Mouse (Mus musculus): ENCODE data around the gene Lingo2. TPM values are rescaled to one million over a fixed set of nuclear protein-coding genes. Genes with fewer than 3 reads are reported as not detected.

The Lingo2 gene
- polyA plus RNA-seq, 1 experiment from 2014 or later: 0.40 TPM

DNA sequence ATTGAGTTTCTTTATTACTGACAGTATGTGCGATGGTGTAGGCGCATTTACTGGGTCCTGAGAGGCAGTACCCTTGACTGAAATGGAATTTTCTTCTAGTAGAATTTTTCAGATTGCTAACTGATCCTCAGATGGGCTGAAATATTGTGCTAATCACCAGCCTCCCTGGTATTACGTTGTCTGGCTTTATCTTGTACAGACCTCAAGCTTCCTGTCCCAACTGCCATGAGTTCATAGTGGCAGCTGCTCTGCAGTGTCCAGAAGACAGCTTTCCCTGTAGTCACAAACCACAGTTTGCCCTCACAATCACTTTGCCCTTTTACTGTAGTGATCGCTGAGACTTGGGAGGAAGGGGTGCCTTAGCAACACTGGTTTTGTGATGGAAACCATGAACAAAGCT, 176.5 kb downstream of the Lingo2 start:
- Histone ChIP-seq H3K27me3 (replicated peaks) (no peaks in the 10 kb centered on the region), H3K4me1 (no peaks in the 10 kb centered on the region), H3K27ac (replicated peaks) (no peak overlapping the region), H3K4me2 (no peak overlapping the region), H3K36me3 (no peaks in the 10 kb centered on the region), H3K9ac (no peak overlapping the region), H3K4me3 (no peak overlapping the region), H3K9me3 (no peaks in the 10 kb centered on the region)
- WGBS: 68% methylated on average over 4 of the region's 4 CpGs
- no peak for ATAC-seq (ENCODE audit: extremely low read depth, insufficient number of reproducible peaks, low FRiP score, low TSS enrichment)

DNA sequence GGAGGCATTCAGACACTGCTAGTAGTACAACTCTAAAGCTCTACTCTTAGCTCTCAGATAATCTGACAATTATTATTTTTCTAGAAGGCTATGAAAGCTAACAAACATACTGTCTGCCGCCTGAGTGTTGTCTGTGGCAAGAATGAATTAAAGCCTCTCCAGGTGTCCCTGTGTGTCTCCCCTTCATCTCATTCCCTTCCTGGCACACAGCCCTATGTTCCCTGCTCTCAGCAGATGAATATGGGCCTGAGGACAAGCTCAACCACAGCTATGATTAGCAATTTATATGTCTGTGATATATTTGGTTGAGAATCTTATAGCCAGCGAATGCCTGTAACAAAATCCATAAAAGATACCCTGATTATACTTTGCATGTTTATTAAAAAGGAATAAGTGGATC, 220.9 kb downstream of the Lingo2 start:
- no peak overlapping the region for H3K27ac ChIP-seq (replicated peaks)
- WGBS: 76% methylated on average over 2 of the region's 2 CpGs
- H3K4me1 ChIP-seq: no peaks in the 10 kb centered on the region
- ATAC-seq (ENCODE audit: extremely low read depth, insufficient number of reproducible peaks, low FRiP score, low TSS enrichment): no peak
- H3K4me3 ChIP-seq: no peak overlapping the region
- H3K9me3 ChIP-seq: no peaks in the 10 kb centered on the region
- H3K36me3 ChIP-seq: no peaks in the 10 kb centered on the region
- no peaks in the 10 kb centered on the region for H3K27me3 ChIP-seq (replicated peaks)
- H3K9ac ChIP-seq: no peak overlapping the region
- H3K4me2 ChIP-seq: no peak overlapping the region

DNA sequence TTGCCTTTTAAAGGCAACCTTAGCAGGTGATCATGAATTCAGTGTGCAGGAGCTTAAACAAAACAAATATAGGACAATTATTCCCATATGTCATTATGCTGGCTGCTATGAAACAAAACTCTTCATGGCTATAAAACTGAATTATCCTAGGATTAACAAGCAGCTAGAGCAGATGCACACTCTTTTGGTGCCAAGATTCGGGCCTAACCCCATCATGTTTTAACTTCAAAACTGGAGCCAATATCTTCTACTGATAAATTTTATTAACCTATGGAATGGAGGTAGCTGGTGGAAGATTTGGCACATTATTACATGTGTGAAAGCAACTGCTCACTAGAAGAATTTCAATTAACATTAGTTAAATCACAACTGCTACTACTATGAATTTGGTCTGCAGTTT, 235.1 kb downstream of the Lingo2 start:
- H3K9me3 ChIP-seq: no peaks in the 10 kb centered on the region
- H3K4me1 ChIP-seq: no peaks in the 10 kb centered on the region
- WGBS: 67% methylated on average over 1 of the region's 1 CpGs
- no peaks in the 10 kb centered on the region for H3K27me3 ChIP-seq (replicated peaks)
- no peak overlapping the region for H3K9ac ChIP-seq
- no peak overlapping the region for H3K4me2 ChIP-seq
- ATAC-seq (ENCODE audit: extremely low read depth, insufficient number of reproducible peaks, low FRiP score, low TSS enrichment): no peak
- no peak overlapping the region for H3K27ac ChIP-seq (replicated peaks)
- no peaks in the 10 kb centered on the region for H3K36me3 ChIP-seq
- no peak overlapping the region for H3K4me3 ChIP-seq

DNA sequence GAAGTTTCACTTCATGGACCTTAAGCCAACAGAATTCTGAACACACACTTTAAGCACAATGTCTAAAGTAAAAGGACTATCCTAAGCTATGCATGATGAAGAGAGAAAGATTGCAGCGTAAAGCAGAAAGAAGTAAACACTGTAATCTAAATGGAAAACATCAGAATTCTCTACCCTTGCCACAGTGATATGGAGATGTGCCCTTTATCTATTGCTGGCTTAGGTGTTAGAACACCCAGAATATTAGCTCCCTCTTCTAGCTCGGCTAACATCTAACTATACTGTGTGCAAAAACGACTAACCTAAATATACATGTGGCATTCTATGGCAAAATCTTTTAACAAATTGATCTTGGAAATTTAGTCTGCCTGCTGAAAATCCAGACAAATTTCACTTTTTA, 252.7 kb downstream of the Lingo2 start:
- Histone ChIP-seq H3K27me3 (replicated peaks) (no peaks in the 10 kb centered on the region), H3K27ac (replicated peaks) (no peak overlapping the region), H3K4me3 (no peak overlapping the region), H3K9me3 (no peaks in the 10 kb centered on the region), H3K4me1 (no peaks in the 10 kb centered on the region), H3K9ac (no peak overlapping the region), H3K36me3 (no peaks in the 10 kb centered on the region), H3K4me2 (no peak overlapping the region)
- WGBS: 74% methylated on average over 3 of the region's 3 CpGs
- ATAC-seq (ENCODE audit: extremely low read depth, insufficient number of reproducible peaks, low FRiP score, low TSS enrichment): no peak

DNA sequence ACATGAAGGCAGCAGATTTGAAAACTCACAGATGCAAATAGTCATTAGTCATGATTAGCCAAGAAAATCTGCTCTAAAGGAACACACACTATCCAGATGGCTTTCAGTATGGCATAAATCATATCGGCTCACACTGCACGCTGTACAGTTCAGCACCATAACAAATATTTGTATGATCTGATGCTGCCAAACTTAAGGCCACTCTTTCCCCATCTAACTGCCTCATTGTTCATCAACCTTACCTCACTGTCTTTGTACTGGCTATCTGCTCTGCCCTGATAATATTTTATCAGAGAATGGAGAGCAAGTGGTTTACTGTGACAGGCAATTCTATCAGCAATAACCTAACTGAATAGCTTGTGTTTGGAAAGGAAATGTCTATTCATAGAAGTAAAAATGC, 254.7 kb downstream of the Lingo2 start:
- H3K36me3 ChIP-seq: no peaks in the 10 kb centered on the region
- no peak overlapping the region for H3K4me2 ChIP-seq
- no peak overlapping the region for H3K9ac ChIP-seq
- no peak overlapping the region for H3K4me3 ChIP-seq
- no peak for ATAC-seq (ENCODE audit: extremely low read depth, insufficient number of reproducible peaks, low FRiP score, low TSS enrichment)
- WGBS: 77% methylated on average over 2 of the region's 2 CpGs
- no peaks in the 10 kb centered on the region for H3K4me1 ChIP-seq
- no peaks in the 10 kb centered on the region for H3K27me3 ChIP-seq (replicated peaks)
- H3K9me3 ChIP-seq: no peaks in the 10 kb centered on the region
- H3K27ac ChIP-seq (replicated peaks): no peak overlapping the region

DNA sequence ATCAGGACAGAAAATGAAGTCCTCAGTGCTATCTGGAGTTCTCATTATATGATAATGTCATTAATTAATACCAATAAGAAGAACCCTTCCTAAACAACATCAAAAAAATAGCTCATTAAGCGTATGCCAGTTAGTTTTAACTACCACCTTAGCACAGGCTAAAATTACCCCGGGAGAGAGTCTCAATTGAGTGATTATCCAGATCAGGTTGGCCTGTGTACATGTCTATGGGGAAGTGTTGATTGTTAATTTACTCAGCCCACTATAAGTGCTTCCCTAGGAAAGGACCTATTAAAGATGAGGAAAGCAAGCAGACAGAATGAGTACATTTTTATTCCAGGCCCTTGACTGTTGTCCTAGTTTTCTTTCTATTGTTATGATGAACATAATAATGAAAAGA, 291.6 kb downstream of the Lingo2 start:
- no peak for ATAC-seq (ENCODE audit: extremely low read depth, insufficient number of reproducible peaks, low FRiP score, low TSS enrichment)
- H3K36me3 ChIP-seq: no peaks in the 10 kb centered on the region

DNA sequence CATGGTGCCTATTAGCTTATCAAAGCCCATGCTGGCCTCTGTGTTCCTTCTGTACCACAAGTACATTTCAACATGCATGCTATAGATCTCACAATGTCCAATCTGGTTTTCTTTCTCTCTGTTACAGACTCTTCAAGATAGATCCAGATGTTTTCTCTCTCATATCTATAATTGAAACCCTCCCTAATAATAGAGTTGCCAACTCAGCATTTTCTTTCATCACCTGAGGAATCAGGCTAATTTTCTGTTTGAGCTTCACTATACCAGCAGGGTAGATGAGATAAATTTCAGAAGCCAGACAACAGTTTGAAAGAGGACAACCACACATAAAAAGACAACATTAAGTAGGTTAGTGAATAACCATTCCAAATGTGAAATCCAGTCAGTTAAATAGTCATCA, 303.8 kb downstream of the Lingo2 start:
- H3K36me3 ChIP-seq: no peaks in the 10 kb centered on the region
- no peaks in the 10 kb centered on the region for H3K9me3 ChIP-seq
- ATAC-seq (ENCODE audit: extremely low read depth, insufficient number of reproducible peaks, low FRiP score, low TSS enrichment): no peak

More for the DNA sequence above, 291.6 kb downstream of the Lingo2 start:
- H3K27me3 ChIP-seq (replicated peaks): no peaks in the 10 kb centered on the region
- H3K9me3 ChIP-seq: no peaks in the 10 kb centered on the region
- H3K4me2 ChIP-seq: no peak overlapping the region
- no peak overlapping the region for H3K27ac ChIP-seq (replicated peaks)
- WGBS: 74% methylated on average over 2 of the region's 2 CpGs
- no peak overlapping the region for H3K9ac ChIP-seq
- no peaks in the 10 kb centered on the region for H3K4me1 ChIP-seq
- H3K4me3 ChIP-seq: no peak overlapping the region

DNA sequence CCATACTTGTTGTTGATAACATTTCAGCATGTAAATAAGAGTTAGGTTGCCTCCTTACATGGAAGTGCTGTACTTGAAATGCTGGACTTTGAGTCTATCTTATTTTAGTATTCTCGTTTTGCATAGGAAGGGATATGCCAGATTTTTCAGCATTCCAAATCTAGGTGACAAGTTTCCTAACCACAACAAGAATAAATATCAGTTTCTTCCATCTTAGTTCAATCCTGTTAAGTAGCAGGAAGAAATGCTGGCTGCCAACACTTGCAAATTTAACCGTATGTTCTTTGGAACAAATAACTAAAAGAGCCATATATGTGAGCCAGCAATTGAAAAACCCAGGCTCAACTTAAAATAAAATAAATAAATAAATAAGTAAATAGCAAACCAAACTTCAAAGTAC, 315.9 kb downstream of the Lingo2 start:
- Histone ChIP-seq H3K4me1 (no peaks in the 10 kb centered on the region), H3K4me2 (no peak overlapping the region), H3K27ac (replicated peaks) (no peak overlapping the region), H3K9me3 (no peaks in the 10 kb centered on the region), H3K27me3 (replicated peaks) (no peaks in the 10 kb centered on the region), H3K36me3 (no peaks in the 10 kb centered on the region), H3K9ac (no peak overlapping the region), H3K4me3 (no peak overlapping the region)
- 63% methylated on average over 2 of the region's 2 CpGs for WGBS
- no peak for ATAC-seq (ENCODE audit: extremely low read depth, insufficient number of reproducible peaks, low FRiP score, low TSS enrichment)

More for the DNA sequence above, 303.8 kb downstream of the Lingo2 start:
- H3K9ac ChIP-seq: no peak overlapping the region
- H3K4me2 ChIP-seq: no peak overlapping the region
- H3K4me3 ChIP-seq: no peak overlapping the region
- no peaks in the 10 kb centered on the region for H3K4me1 ChIP-seq
- no peaks in the 10 kb centered on the region for H3K27me3 ChIP-seq (replicated peaks)
- H3K27ac ChIP-seq (replicated peaks): no peak overlapping the region

DNA sequence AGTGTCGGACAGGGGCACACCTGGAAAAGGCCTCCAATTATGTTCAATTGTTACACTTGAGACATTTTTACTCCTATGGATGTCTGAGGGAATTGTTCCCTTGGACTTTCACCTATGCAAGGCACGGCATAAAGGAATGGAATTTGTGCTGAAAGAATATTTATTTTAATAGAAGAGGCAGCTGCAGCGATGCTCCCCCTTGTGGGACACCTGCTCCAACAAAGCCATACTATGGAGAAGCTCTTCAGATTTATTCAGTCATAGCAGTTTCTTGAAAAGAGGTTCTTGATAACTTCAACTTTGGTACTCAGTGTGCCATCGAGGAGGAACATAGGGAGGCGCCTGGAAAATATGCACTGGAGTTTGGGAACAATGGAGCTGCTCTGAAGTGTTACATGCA, 374.7 kb downstream of the Lingo2 start:
- Histone ChIP-seq H3K9me3 (no peaks in the 10 kb centered on the region), H3K4me3 (no peak overlapping the region), H3K27me3 (replicated peaks) (no peaks in the 10 kb centered on the region), H3K27ac (replicated peaks) (no peak overlapping the region), H3K9ac (no peak overlapping the region), H3K4me2 (no peak overlapping the region), H3K4me1 (no peaks in the 10 kb centered on the region), H3K36me3 (no peaks in the 10 kb centered on the region)
- ATAC-seq (ENCODE audit: extremely low read depth, insufficient number of reproducible peaks, low FRiP score, low TSS enrichment): no peak
- WGBS: 65% methylated on average over 5 of the region's 5 CpGs

DNA sequence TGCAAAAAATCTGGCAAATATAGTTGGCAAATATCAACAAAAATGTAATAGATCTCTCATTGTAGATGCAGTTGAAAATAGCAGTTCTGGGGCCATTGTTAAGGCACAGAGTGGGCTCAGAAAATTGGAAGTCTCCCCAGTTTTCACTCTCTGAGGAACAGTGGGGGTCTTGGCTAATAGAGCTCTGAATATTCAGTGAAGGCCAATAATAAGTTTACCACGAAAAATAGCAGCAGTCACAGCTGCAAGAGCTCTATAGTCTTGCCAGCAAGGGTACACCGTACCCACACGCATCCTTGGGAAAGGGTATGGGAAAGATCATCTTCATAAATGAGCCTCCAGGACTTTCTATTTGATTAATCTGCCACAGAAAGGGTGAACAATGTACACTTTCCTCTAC, 375.3 kb downstream of the Lingo2 start:
- no peak overlapping the region for H3K9ac ChIP-seq
- ATAC-seq (ENCODE audit: extremely low read depth, insufficient number of reproducible peaks, low FRiP score, low TSS enrichment): no peak
- H3K4me2 ChIP-seq: no peak overlapping the region
- WGBS: 79% methylated on average over 3 of the region's 3 CpGs
- H3K9me3 ChIP-seq: no peaks in the 10 kb centered on the region
- no peaks in the 10 kb centered on the region for H3K36me3 ChIP-seq
- no peak overlapping the region for H3K27ac ChIP-seq (replicated peaks)
- H3K4me1 ChIP-seq: no peaks in the 10 kb centered on the region
- H3K4me3 ChIP-seq: no peak overlapping the region
- no peaks in the 10 kb centered on the region for H3K27me3 ChIP-seq (replicated peaks)

DNA sequence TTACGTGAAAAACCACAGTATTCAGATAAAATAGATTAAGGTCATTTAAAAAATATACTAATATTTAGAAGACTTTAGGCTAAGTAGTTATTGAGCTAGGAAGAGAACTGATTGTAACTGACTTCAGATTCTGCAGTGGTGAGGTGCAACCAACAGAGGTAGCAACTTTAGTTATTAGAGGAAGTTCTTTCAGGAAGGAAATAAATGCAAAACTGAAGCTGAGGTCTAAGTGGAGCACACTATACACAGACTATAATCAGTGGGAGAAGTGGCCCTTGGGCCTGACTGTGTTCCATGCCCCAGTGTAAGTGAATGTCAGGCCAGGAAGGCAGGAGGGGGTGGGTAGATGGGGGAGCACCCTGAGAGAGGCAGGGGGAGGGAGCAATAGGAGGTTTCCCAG, 385.0 kb downstream of the Lingo2 start:
- ATAC-seq (ENCODE audit: extremely low read depth, insufficient number of reproducible peaks, low FRiP score, low TSS enrichment): no peak
- Histone ChIP-seq H3K36me3 (no peaks in the 10 kb centered on the region), H3K9ac (no peak overlapping the region), H3K4me1 (no peaks in the 10 kb centered on the region), H3K27me3 (replicated peaks) (no peaks in the 10 kb centered on the region), H3K4me3 (no peak overlapping the region), H3K9me3 (no peaks in the 10 kb centered on the region), H3K27ac (replicated peaks) (no peak overlapping the region), H3K4me2 (no peak overlapping the region)
- WGBS: 60% methylated on average over 1 of the region's 1 CpGs

DNA sequence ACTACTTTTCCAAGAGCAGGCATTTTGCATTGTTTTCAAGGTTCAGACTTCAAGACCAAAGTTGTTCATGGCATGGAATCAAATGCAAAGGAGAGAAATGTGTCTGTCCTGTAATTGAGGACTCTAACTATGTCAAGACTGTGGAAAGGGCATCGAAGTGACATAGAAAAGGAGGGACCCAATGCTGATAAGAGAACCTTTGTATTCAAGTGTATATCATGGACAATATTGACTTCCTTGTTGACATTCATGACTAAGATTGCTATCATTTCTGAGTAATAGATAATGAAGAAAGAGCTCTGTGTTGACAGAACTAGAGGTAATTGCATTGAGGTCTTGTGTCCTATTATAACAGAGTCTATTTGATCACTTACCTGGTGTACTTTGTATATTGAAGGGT, 390.6 kb downstream of the Lingo2 start:
- Histone ChIP-seq H3K4me3 (no peak overlapping the region), H3K9me3 (no peaks in the 10 kb centered on the region), H3K27ac (replicated peaks) (no peak overlapping the region), H3K36me3 (no peaks in the 10 kb centered on the region), H3K4me1 (no peaks in the 10 kb centered on the region), H3K4me2 (no peak overlapping the region), H3K9ac (no peak overlapping the region), H3K27me3 (replicated peaks) (no peaks in the 10 kb centered on the region)
- ATAC-seq (ENCODE audit: extremely low read depth, insufficient number of reproducible peaks, low FRiP score, low TSS enrichment): no peak
- WGBS: 70% methylated on average over 1 of the region's 1 CpGs

Measured in heart, embryonic 13.5 days (tissue).